Mouse (Mus musculus) liver (tissue): ENCODE results near the gene Taf1c.

Source experiments
- DNase-seq: peaks from one replicate; pipeline ENCODE4 v3.0.0-alpha.2; 2020; ENCODE audit warnings: mixed read lengths

The Taf1c gene

GRCm38 (mm10) chr8:119604996-119605395, at the start of gene Taf1c:
Gene Taf1c (minus strand): TSS chr8:119605222.
- peak; percentile 93 for DNase-seq

GRCm38 (mm10) chr8:119651324-119651723, 46.3 kb upstream of the Taf1c start:
- no peak for DNase-seq

- DNase-seq: no peak
Measured at GRCm38 (mm10) chr8:119646846-119647245, 41.8 kb upstream of the Taf1c start.

- DNase-seq: no peak
Measured at GRCm38 (mm10) chr8:119646197-119646596, 41.2 kb upstream of the Taf1c start.

GRCm38 (mm10) chr8:119644981-119645597, 40.1 kb upstream of the Taf1c start:
- no peak for DNase-seq

- no peak for DNase-seq
Measured at GRCm38 (mm10) chr8:119644429-119644960, 39.5 kb upstream of the Taf1c start.

- no peak for DNase-seq
Measured at GRCm38 (mm10) chr8:119642960-119643359, 37.9 kb upstream of the Taf1c start.

GRCm38 (mm10) chr8:119641058-119641457, 36.0 kb upstream of the Taf1c start:
- DNase-seq: no peak

- no peak for DNase-seq
Measured at GRCm38 (mm10) chr8:119639798-119640197, 34.8 kb upstream of the Taf1c start.

- DNase-seq: no peak
Measured at GRCm38 (mm10) chr8:119638261-119638660, 33.2 kb upstream of the Taf1c start.

- no peak for DNase-seq
Measured at GRCm38 (mm10) chr8:119637381-119637780, 32.4 kb upstream of the Taf1c start.

GRCm38 (mm10) chr8:119636766-119637165, 31.7 kb upstream of the Taf1c start:
- DNase-seq: no peak

GRCm38 (mm10) chr8:119635958-119636357, 30.9 kb upstream of the Taf1c start:
- DNase-seq: no peak

GRCm38 (mm10) chr8:119635378-119635777, 30.4 kb upstream of the Taf1c start, which contains the start of gene Kcng4:
Gene Kcng4 (minus strand): TSS chr8:119635680.
- no peak for DNase-seq

GRCm38 (mm10) chr8:119634616-119635336, 29.8 kb upstream of the Taf1c start:
- DNase-seq: no peak

- no peak for DNase-seq
Measured at GRCm38 (mm10) chr8:119632909-119633308, 27.9 kb upstream of the Taf1c start.

GRCm38 (mm10) chr8:119632246-119632645, 27.2 kb upstream of the Taf1c start:
- no peak for DNase-seq

- DNase-seq: no peak
Measured at GRCm38 (mm10) chr8:119630841-119631240, 25.8 kb upstream of the Taf1c start.

- no peak for DNase-seq
Measured at GRCm38 (mm10) chr8:119627613-119628359, 22.8 kb upstream of the Taf1c start.

GRCm38 (mm10) chr8:119627199-119627598, 22.2 kb upstream of the Taf1c start:
- DNase-seq: no peak

- DNase-seq: no peak
Measured at GRCm38 (mm10) chr8:119625788-119626187, 20.8 kb upstream of the Taf1c start.

GRCm38 (mm10) chr8:119624916-119625315, 19.9 kb upstream of the Taf1c start:
- DNase-seq: no peak

- DNase-seq: no peak
Measured at GRCm38 (mm10) chr8:119623744-119624143, 18.7 kb upstream of the Taf1c start.
